Mouse (Mus musculus): Measurements from ENCODE around the gene Caprin2. TPM values are rescaled to one million over a fixed set of nuclear protein-coding genes. Genes with fewer than 3 reads are reported as not detected.
A peak's percentile ranks its signal among the peaks of the same experiment; 100 is the strongest.

Caprin2 gene
- polyA plus RNA-seq, 1 experiment from 2014 or later, result 16.4 TPM

DNA sequence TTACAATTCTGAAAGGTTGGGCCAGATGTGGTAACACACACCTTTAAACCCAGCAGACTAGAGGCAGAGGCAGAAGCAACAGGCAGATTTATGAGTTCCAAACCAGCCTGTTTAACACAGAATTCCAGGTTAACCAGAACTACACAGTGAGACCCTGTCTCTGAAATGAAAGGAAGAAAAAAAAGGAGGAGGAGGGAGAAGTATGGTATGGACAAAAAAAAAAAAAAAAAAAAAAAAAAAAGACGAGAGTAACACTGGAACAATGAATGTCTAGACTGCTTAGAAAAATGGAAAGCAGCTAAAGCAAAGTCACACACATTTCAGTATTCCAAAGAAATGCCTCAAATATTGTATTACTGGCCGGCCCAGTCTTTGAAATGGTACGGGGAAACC lies 65.7 kb downstream of the Caprin2 start:
- no peak for ATAC-seq (ENCODE audit: low FRiP score, low TSS enrichment)
- WGBS, result 5% methylated on average over 3 of the region's 3 CpGs
- no peak overlapping the region for H3K27ac ChIP-seq (ENCODE audit: low read depth, low read length)

GRCm38 (mm10) chr6:148826119-148826518 lies 69.9 kb downstream of the Caprin2 start:
- ATAC-seq (ENCODE audit: low FRiP score, low TSS enrichment), result no peak
- no peak overlapping the region for H3K27ac ChIP-seq (ENCODE audit: low read depth, low read length)
- 90% methylated on average over 4 of the region's 4 CpGs for WGBS
- H3K4me1 ChIP-seq (ENCODE audit: control insufficient read depth, insufficient read depth, low read length), result peaks cover 10% of the 10 kb centered on the region; the same call in 1 of the 2 replicates
- H3K9ac ChIP-seq (ENCODE audit: low read depth, low read length), result no peak overlapping the region
- no peak overlapping the region for H3K4me2 ChIP-seq (replicated peaks; ENCODE audit: low read depth, low read length)
- no peak overlapping the region for H3K4me3 ChIP-seq (ENCODE audit: low read length)
- H3K36me3 ChIP-seq (ENCODE audit: control insufficient read depth, insufficient read depth, low read length), result peaks cover 7% of the 10 kb centered on the region; the same call in 1 of the 2 replicates
- H3K27me3 ChIP-seq (ENCODE audit: control insufficient read depth, insufficient read depth, low read length), result no peaks in the 10 kb centered on the region
- no peaks in the 10 kb centered on the region for H3K9me3 ChIP-seq (ENCODE audit: control insufficient read depth, low read length)

More for the DNA sequence above, 65.7 kb downstream of the Caprin2 start:
- H3K4me2 ChIP-seq (replicated peaks; ENCODE audit: low read depth, low read length), result peak overlapping the region; percentile 76
- no peaks in the 10 kb centered on the region for H3K9me3 ChIP-seq (ENCODE audit: control insufficient read depth, low read length)
- peak overlapping the region; percentile 74 for H3K9ac ChIP-seq (ENCODE audit: low read depth, low read length)
- no peaks in the 10 kb centered on the region for H3K27me3 ChIP-seq (ENCODE audit: control insufficient read depth, insufficient read depth, low read length)
- no peaks in the 10 kb centered on the region for H3K36me3 ChIP-seq (ENCODE audit: control insufficient read depth, insufficient read depth, low read length)
- H3K4me1 ChIP-seq (ENCODE audit: control insufficient read depth, insufficient read depth, low read length), result peaks cover 10% of the 10 kb centered on the region
- H3K4me3 ChIP-seq (ENCODE audit: low read length), result peak overlapping the region; percentile 65

GRCm38 (mm10) chr6:148818624-148819343 lies 77.3 kb downstream of the Caprin2 start:
- WGBS, result 80% methylated on average over 4 of the region's 4 CpGs
- no peaks in the 10 kb centered on the region for H3K9me3 ChIP-seq (ENCODE audit: control insufficient read depth, low read length)
- H3K4me3 ChIP-seq (ENCODE audit: low read length), result no peak overlapping the region
- no peak for ATAC-seq (ENCODE audit: low FRiP score, low TSS enrichment)
- H3K27me3 ChIP-seq (ENCODE audit: control insufficient read depth, insufficient read depth, low read length), result no peaks in the 10 kb centered on the region
- no peaks in the 10 kb centered on the region for H3K4me1 ChIP-seq (ENCODE audit: control insufficient read depth, insufficient read depth, low read length)
- no peak overlapping the region for H3K4me2 ChIP-seq (replicated peaks; ENCODE audit: low read depth, low read length)
- peaks cover 48% of the 10 kb centered on the region for H3K36me3 ChIP-seq (ENCODE audit: control insufficient read depth, insufficient read depth, low read length)
- no peak overlapping the region for H3K27ac ChIP-seq (ENCODE audit: low read depth, low read length)
- H3K9ac ChIP-seq (ENCODE audit: low read depth, low read length), result no peak overlapping the region

DNA sequence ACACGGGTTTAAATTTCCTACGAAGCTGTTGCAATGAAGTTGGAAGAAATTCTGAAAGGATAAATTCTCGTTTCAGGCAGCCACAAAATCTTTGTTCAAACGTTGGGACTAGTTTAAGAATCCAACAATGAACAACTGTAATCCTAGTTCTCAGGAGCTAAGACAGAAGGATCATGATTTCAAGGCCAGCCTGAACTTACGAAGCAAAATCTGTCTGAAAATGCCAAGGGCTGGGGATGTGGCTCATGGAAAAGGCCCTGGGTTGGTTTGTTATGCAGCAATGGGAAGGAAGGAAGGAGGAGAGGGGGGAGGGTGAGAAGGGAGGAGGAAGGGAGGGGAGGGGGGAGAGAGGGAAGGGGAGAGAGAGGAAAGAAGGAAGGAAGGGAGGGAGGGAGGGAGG lies 79.3 kb downstream of the Caprin2 start:
- Histone ChIP-seq H3K36me3 (ENCODE audit: control insufficient read depth, insufficient read depth, low read length) (peaks cover 58% of the 10 kb centered on the region), H3K27ac (ENCODE audit: low read depth, low read length) (no peak overlapping the region), H3K4me1 (ENCODE audit: control insufficient read depth, insufficient read depth, low read length) (no peaks in the 10 kb centered on the region), H3K9ac (ENCODE audit: low read depth, low read length) (no peak overlapping the region), H3K4me3 (ENCODE audit: low read length) (no peak overlapping the region), H3K9me3 (ENCODE audit: control insufficient read depth, low read length) (no peaks in the 10 kb centered on the region), H3K4me2 (replicated peaks; ENCODE audit: low read depth, low read length) (no peak overlapping the region), H3K27me3 (ENCODE audit: control insufficient read depth, insufficient read depth, low read length) (no peaks in the 10 kb centered on the region)
- 88% methylated on average over 5 of the region's 5 CpGs for WGBS
- no peak for ATAC-seq (ENCODE audit: low FRiP score, low TSS enrichment)

- Histone ChIP-seq H3K27me3 (ENCODE audit: control insufficient read depth, insufficient read depth, low read length) (no peaks in the 10 kb centered on the region), H3K9me3 (ENCODE audit: control insufficient read depth, low read length) (no peaks in the 10 kb centered on the region), H3K4me2 (replicated peaks; ENCODE audit: low read depth, low read length) (no peak overlapping the region), H3K27ac (ENCODE audit: low read depth, low read length) (no peak overlapping the region), H3K36me3 (ENCODE audit: control insufficient read depth, insufficient read depth, low read length) (peaks cover 54% of the 10 kb centered on the region), H3K4me1 (ENCODE audit: control insufficient read depth, insufficient read depth, low read length) (no peaks in the 10 kb centered on the region), H3K4me3 (ENCODE audit: low read length) (no peak overlapping the region), H3K9ac (ENCODE audit: low read depth, low read length) (no peak overlapping the region)
- WGBS, result 80% methylated on average over 2 of the region's 2 CpGs
- ATAC-seq (ENCODE audit: low FRiP score, low TSS enrichment), result no peak
Observed at GRCm38 (mm10) chr6:148811117-148811516, 84.9 kb downstream of the Caprin2 start.

DNA sequence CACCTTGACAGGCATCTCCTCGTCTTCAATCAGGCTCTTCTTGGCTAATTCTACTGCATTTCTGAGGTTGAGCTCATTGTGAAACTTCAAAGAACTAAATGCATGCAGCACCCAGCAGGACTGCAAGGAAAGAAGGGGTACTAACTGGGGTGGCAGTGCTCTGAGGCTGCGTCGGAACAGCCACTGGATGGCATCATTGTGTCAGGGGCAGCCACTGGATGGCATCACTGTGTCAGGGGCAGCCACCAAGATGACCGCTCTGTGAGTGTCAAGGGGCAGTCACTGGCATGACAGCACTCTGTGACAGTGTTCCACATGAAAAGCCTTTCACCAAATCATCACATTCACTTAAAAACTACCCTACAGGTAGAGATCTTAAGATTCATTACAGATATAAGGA lies 96.3 kb downstream of the Caprin2 start:
- no peak overlapping the region for H3K9ac ChIP-seq (ENCODE audit: low read depth, low read length)
- no peaks in the 10 kb centered on the region for H3K9me3 ChIP-seq (ENCODE audit: control insufficient read depth, low read length)
- no peaks in the 10 kb centered on the region for H3K27me3 ChIP-seq (ENCODE audit: control insufficient read depth, insufficient read depth, low read length)
- no peak overlapping the region for H3K4me2 ChIP-seq (replicated peaks; ENCODE audit: low read depth, low read length)
- no peak overlapping the region for H3K27ac ChIP-seq (ENCODE audit: low read depth, low read length)
- H3K4me1 ChIP-seq (ENCODE audit: control insufficient read depth, insufficient read depth, low read length), result no peaks in the 10 kb centered on the region
- peaks cover 54% of the 10 kb centered on the region for H3K36me3 ChIP-seq (ENCODE audit: control insufficient read depth, insufficient read depth, low read length)
- no peak for ATAC-seq (ENCODE audit: low FRiP score, low TSS enrichment)
- no peak overlapping the region for H3K4me3 ChIP-seq (ENCODE audit: low read length)
- WGBS, result 76% methylated on average over 4 of the region's 4 CpGs

DNA sequence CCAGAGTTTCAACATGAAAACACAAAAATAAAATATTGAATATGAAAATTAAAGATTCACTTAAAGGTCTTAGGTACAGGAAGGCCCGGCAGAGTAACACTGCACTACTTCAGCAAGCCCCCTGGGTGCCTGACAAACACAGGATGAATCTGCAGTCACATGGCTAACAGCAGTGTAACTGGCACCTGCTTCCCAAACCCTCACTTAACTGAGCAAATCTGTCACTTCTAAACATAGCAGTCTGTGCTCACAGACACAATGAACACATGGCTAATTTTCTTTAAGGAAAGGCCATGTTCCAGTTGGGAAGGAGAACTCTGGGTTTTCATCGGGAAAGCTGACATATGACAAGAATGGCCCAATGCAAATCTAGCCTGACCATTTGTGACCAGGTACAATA lies 100.9 kb downstream of the Caprin2 start:
- H3K4me2 ChIP-seq (replicated peaks; ENCODE audit: low read depth, low read length), result no peak overlapping the region
- no peak overlapping the region for H3K4me3 ChIP-seq (ENCODE audit: low read length)
- no peak overlapping the region for H3K27ac ChIP-seq (ENCODE audit: low read depth, low read length)
- 86% methylated on average over 2 of the region's 2 CpGs for WGBS
- ATAC-seq (ENCODE audit: low FRiP score, low TSS enrichment), result no peak
- H3K9me3 ChIP-seq (ENCODE audit: control insufficient read depth, low read length), result no peaks in the 10 kb centered on the region
- H3K9ac ChIP-seq (ENCODE audit: low read depth, low read length), result no peak overlapping the region
- H3K4me1 ChIP-seq (ENCODE audit: control insufficient read depth, insufficient read depth, low read length), result no peaks in the 10 kb centered on the region
- peaks cover 53% of the 10 kb centered on the region for H3K36me3 ChIP-seq (ENCODE audit: control insufficient read depth, insufficient read depth, low read length)
- no peaks in the 10 kb centered on the region for H3K27me3 ChIP-seq (ENCODE audit: control insufficient read depth, insufficient read depth, low read length)

Other genes with a start within 250 kb of the Caprin2 start
- gene Ipo8, start 64.8 kb downstream of the Caprin2 start, polyA plus RNA-seq (2014; fragmentation: Nextera tagmentation; extraction: Ambion mirVana), result 30.8 and 32.2 TPM in 2 replicates
- 146 and 181 TPM in 2 replicates for gene Sinhcaf, start 50.2 kb upstream of the Caprin2 start, polyA plus RNA-seq (2014; fragmentation: Nextera tagmentation; extraction: Ambion mirVana)
- gene Dennd5b, start 205.4 kb upstream of the Caprin2 start, polyA plus RNA-seq (2014; fragmentation: Nextera tagmentation; extraction: Ambion mirVana), result 11.8 and 18.1 TPM in 2 replicates
- gene Gm10203, start 233.9 kb upstream of the Caprin2 start, polyA plus RNA-seq (2014; fragmentation: Nextera tagmentation; extraction: Ambion mirVana), result not detected in 2 replicates
- gene Etfbkmt, start 243.6 kb upstream of the Caprin2 start, polyA plus RNA-seq (2014; fragmentation: Nextera tagmentation; extraction: Ambion mirVana), result 20.5 and 23.0 TPM in 2 replicates